Mouse (Mus musculus): ENCODE data around the gene A630095N17Rik. TPM values are rescaled to one million over a fixed set of nuclear protein-coding genes. Genes with fewer than 3 reads are reported as not detected.

Gene A630095N17Rik
- total and polyA plus RNA-seq, 2 experiments from 2014 or later = not detected

DNA sequence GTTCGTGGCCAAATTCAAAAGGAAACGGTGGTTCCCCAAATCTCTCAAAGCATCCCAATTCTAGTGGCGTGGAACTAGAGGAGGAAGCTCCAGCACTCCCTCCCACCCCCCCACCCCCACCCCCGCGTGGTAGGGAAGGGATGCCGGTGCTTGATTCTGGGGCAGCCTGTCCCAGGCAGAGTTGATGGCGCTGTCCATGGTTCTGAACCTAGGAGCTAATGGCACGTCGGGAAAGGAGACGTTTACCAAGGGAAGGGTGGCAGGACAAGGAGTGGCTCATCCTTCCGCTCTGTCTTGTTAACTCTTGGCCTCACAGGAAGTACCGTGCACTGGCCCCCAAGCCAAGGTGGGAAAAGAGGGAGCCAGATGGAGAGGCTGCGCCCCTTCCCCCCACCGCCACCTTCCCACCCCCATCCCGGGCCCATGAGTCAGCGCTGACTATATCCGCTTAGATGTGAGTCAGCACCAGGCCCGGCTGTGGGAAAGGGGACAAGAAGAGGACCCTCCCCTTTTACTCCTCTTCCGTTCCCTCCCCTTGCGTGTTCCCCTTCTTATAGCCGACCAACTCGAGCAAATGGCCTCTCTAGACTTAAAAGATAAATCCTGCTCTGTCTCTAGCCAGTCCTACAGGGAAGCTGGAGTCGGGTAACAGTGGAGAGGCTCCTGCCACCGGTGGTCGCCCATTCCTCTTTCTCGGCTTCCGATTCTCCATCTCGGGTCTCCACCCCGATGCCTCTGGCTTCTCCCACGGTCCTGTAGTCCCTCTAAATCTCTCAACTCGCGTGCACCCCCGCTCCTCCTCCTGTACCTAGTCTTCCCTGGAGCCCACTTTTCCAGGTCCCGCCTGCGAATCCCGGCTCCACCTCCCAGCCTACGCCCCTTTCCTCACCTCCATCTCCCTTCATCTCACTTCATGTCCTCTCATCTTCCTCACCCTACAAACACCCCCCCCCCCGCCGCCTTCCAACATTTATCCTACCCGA, 31.4 kb upstream of the A630095N17Rik start:
- peaks cover 40% of the 10 kb centered on the region for H3K27me3 ChIP-seq (ENCODE audit: control insufficient read depth, insufficient read depth, low read length)
- no peaks in the 10 kb centered on the region for H3K9me3 ChIP-seq (replicated peaks; ENCODE audit: control insufficient read depth, low read length)
- no peak for ATAC-seq (ENCODE audit: insufficient read depth, low read depth)
- no peak overlapping the region for H3K27ac ChIP-seq (ENCODE audit: low read depth)
- no peaks in the 10 kb centered on the region for H3K36me3 ChIP-seq (replicated peaks; ENCODE audit: control insufficient read depth, insufficient read depth, low read length)
- peak; percentile 66 for DNase-seq (ENCODE audit: low spot score)
- TF ChIP-seq CTCF (IDR thresholded peaks at IDR 0.05; ENCODE audit: low read depth) (no peak), EP300 (IDR thresholded peaks at IDR 0.05; ENCODE audit: low read depth) (no peak)
- no peak overlapping the region for H3K9ac ChIP-seq (replicated peaks; ENCODE audit: low read depth, low read length)
- no peak overlapping the region for H3K4me2 ChIP-seq (ENCODE audit: low read depth, low read length)
- WGBS = 1% methylated on average over 40 of the region's 40 CpGs
- H3K4me1 ChIP-seq (ENCODE audit: control insufficient read depth, insufficient read depth) = no peaks in the 10 kb centered on the region
- no peak overlapping the region for H3K4me3 ChIP-seq (ENCODE audit: low read depth, low read length)

DNA sequence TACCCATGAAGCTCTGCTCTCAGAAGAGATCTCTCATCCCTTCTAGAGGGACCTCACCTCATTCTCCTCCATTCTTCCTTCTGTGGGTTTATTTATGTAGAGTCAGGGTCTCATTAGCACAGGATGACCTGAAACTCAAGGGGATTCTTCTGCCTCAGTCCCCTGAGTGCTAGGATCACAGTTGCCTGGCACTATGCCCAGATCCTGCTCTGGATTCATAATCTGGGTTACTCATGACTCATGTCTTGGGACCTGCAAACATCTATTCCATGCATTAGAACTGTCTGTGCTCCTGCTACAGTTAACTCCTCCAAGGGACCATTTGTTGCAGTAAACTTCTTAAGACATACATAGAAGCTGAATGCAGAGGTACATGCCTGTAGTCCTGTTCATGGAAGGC, 29.4 kb upstream of the A630095N17Rik start:
- no peak overlapping the region for H3K27ac ChIP-seq (ENCODE audit: low read depth)
- no peak for TF ChIP-seq EP300 (IDR thresholded peaks at IDR 0.05; ENCODE audit: low read depth)
- no peak for TF ChIP-seq CTCF (IDR thresholded peaks at IDR 0.05; ENCODE audit: low read depth)
- DNase-seq (ENCODE audit: low spot score) (no peak), ATAC-seq (ENCODE audit: insufficient read depth, low read depth) (no peak)
- no peaks in the 10 kb centered on the region for H3K4me1 ChIP-seq (ENCODE audit: control insufficient read depth, insufficient read depth)
- no peak overlapping the region for H3K9ac ChIP-seq (replicated peaks; ENCODE audit: low read depth, low read length)
- H3K4me3 ChIP-seq (ENCODE audit: low read depth, low read length) = no peak overlapping the region
- H3K27me3 ChIP-seq (ENCODE audit: control insufficient read depth, insufficient read depth, low read length) = peaks cover 40% of the 10 kb centered on the region
- H3K4me2 ChIP-seq (ENCODE audit: low read depth, low read length) = no peak overlapping the region
- no peaks in the 10 kb centered on the region for H3K36me3 ChIP-seq (replicated peaks; ENCODE audit: control insufficient read depth, insufficient read depth, low read length)
- no peaks in the 10 kb centered on the region for H3K9me3 ChIP-seq (replicated peaks; ENCODE audit: control insufficient read depth, low read length)

DNA sequence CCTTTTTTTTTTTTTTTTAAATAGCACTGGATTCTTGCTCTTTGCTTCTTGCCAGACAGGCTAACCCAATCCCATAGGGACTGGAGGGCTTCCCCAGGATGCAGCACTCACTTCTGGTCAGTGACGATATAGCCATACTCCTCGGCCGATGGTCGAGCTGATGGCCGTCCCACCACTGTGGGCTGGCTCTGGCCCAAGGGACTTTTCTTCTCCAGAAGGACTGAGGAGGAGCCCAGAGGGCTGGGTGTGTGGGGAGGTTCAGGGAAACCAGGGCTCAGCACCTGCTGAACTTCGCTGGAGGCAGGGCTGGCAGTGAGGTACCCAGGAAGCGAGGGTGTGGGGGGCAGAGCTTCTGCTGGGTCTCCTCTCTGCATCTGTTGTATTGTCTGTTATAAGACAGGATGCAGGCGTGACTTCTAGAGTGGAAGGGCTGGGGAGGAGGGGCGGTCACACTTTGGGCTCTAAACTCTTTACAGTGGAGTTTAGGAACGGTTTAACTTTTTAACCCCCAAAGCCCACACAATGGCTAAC, 23.7 kb upstream of the A630095N17Rik start:
- DNase-seq (ENCODE audit: low spot score) = no peak
- TF ChIP-seq EP300 (IDR thresholded peaks at IDR 0.05; ENCODE audit: low read depth) (no peak), CTCF (IDR thresholded peaks at IDR 0.05; ENCODE audit: low read depth) (no peak)

DNA sequence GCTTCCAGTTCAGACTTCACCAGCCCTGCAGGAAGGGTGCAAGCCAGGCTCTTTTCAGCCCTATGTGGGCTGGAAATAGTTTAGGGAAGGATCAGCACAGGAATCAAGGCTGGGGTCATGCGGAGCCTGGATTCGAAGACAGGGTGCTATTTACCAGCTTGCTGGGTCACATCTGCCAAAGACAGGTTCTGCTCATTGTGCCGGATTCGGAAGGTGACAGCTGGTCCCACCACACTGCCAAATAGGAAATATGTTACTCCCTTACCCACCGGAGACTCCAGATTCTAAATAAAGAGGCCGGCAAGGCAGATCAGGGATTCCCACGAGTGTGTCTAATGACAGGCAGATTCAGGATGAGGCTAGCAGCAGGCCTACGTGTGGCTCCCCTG, 22.7 kb upstream of the A630095N17Rik start:
- Histone ChIP-seq H3K27ac (ENCODE audit: low read depth) (no peak overlapping the region), H3K9me3 (replicated peaks; ENCODE audit: control insufficient read depth, low read length) (no peaks in the 10 kb centered on the region), H3K4me1 (ENCODE audit: control insufficient read depth, insufficient read depth) (peaks cover 3% of the 10 kb centered on the region), H3K4me2 (ENCODE audit: low read depth, low read length) (no peak overlapping the region), H3K4me3 (ENCODE audit: low read depth, low read length) (no peak overlapping the region), H3K36me3 (replicated peaks; ENCODE audit: control insufficient read depth, insufficient read depth, low read length) (no peaks in the 10 kb centered on the region), H3K27me3 (ENCODE audit: control insufficient read depth, insufficient read depth, low read length) (no peaks in the 10 kb centered on the region), H3K9ac (replicated peaks; ENCODE audit: low read depth, low read length) (no peak overlapping the region)
- WGBS = 66% methylated on average over 8 of the region's 8 CpGs
- no peak for TF ChIP-seq EP300 (IDR thresholded peaks at IDR 0.05; ENCODE audit: low read depth)
- no peak for TF ChIP-seq CTCF (IDR thresholded peaks at IDR 0.05; ENCODE audit: low read depth)
- DNase-seq (ENCODE audit: low spot score) (no peak), ATAC-seq (ENCODE audit: insufficient read depth, low read depth) (no peak)

More for the DNA sequence above, 23.7 kb upstream of the A630095N17Rik start:
- H3K27ac ChIP-seq (ENCODE audit: low read depth) = no peak overlapping the region
- no peak overlapping the region for H3K4me3 ChIP-seq (ENCODE audit: low read depth, low read length)
- H3K9ac ChIP-seq (replicated peaks; ENCODE audit: low read depth, low read length) = no peak overlapping the region
- no peak overlapping the region for H3K4me2 ChIP-seq (ENCODE audit: low read depth, low read length)
- H3K27me3 ChIP-seq (ENCODE audit: control insufficient read depth, insufficient read depth, low read length) = no peaks in the 10 kb centered on the region
- H3K36me3 ChIP-seq (replicated peaks; ENCODE audit: control insufficient read depth, insufficient read depth, low read length) = no peaks in the 10 kb centered on the region
- WGBS = 37% methylated on average over 10 of the region's 10 CpGs
- H3K4me1 ChIP-seq (ENCODE audit: control insufficient read depth, insufficient read depth) = peaks cover 3% of the 10 kb centered on the region
- no peaks in the 10 kb centered on the region for H3K9me3 ChIP-seq (replicated peaks; ENCODE audit: control insufficient read depth, low read length)
- no peak for ATAC-seq (ENCODE audit: insufficient read depth, low read depth)

DNA sequence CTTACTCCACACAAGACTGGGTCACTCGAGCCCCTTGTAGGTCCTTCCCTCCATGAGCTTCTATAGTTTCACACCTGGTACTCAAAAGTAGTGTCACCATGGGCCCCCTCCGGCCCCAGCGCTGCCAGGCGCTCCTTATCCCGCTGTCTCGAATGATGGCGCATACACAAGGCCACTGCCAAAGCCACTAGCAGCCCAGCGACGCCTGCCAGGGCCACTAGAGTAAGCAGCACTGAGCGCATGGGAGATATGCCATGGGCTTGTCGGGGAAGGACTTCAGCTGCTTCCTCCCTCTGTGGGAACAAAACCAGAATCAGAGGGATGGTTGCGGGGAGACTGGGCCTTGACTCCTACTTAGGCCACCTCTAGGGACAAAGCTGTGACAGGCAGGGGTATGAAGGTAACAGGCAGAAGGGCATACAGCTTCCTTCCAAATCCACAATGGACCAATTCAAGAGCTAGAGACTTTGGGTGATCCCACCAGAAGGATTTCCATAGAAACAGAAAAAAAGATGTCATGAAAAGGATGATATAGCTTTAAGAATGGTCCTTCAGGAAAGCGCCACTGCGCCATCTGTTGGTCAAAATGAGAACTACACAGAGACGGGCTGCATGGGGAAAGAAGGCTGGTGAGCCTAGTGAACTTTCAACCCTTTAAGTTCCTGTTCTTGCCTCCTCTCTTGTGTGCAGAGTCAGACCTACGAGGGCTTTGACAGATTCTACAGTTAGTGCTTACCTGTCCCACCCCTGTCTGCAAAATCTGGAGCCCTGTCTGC, 22.1 kb upstream of the A630095N17Rik start:
- no peak for TF ChIP-seq EP300 (IDR thresholded peaks at IDR 0.05; ENCODE audit: low read depth)
- TF ChIP-seq CTCF (IDR thresholded peaks at IDR 0.05; ENCODE audit: low read depth) = peak; percentile 89
- no peak overlapping the region for H3K27ac ChIP-seq (ENCODE audit: low read depth)
- H3K4me1 ChIP-seq (ENCODE audit: control insufficient read depth, insufficient read depth) = peaks cover 3% of the 10 kb centered on the region
- no peaks in the 10 kb centered on the region for H3K27me3 ChIP-seq (ENCODE audit: control insufficient read depth, insufficient read depth, low read length)
- no peaks in the 10 kb centered on the region for H3K36me3 ChIP-seq (replicated peaks; ENCODE audit: control insufficient read depth, insufficient read depth, low read length)
- WGBS = 54% methylated on average over 16 of the region's 16 CpGs
- peak; percentile 46 for DNase-seq (ENCODE audit: low spot score)
- H3K4me3 ChIP-seq (ENCODE audit: low read depth, low read length) = no peak overlapping the region
- no peak for ATAC-seq (ENCODE audit: insufficient read depth, low read depth)
- no peak overlapping the region for H3K4me2 ChIP-seq (ENCODE audit: low read depth, low read length)
- no peak overlapping the region for H3K9ac ChIP-seq (replicated peaks; ENCODE audit: low read depth, low read length)
- no peaks in the 10 kb centered on the region for H3K9me3 ChIP-seq (replicated peaks; ENCODE audit: control insufficient read depth, low read length)

All from heart, postnatal 0 days (tissue).